Mouse (Mus musculus) heart, embryonic 15.5 days (tissue): Measurements from ENCODE around the gene Mfsd8. TPM values are rescaled to one million over a fixed set of nuclear protein-coding genes. Genes with fewer than 3 reads are reported as not detected.

ENCODE experiments used
- ATAC-seq: fragments of 200-750 bp; cut with Nextera tagmentation; replicated peaks from 2 replicates; pipeline ENCODE4 v1.8.0; 2017; ENCODE audit warnings: low read depth, moderate TSS enrichment; ENCODE audit not compliant: insufficient number of reproducible peaks, insufficient read depth, low FRiP score
- H3K27ac ChIP-seq: fragments of 300-500 bp; sonication (generic); 2 replicates; pipeline ENCODE4 v1.5.1; 2015; ENCODE audit warnings: mild to moderate bottlenecking, inconsistent platforms
- H3K27me3 ChIP-seq: fragments of 300-500 bp; sonication (generic); 2 replicates; pipeline ENCODE4 v1.6.1; 2015; ENCODE audit warnings: inconsistent platforms
- H3K36me3 ChIP-seq: fragments of 300-500 bp; sonication (generic); 2 replicates; pipeline ENCODE4 v1.6.1; 2015; ENCODE audit warnings: mild to moderate bottlenecking, inconsistent platforms
- H3K4me1 ChIP-seq: fragments of 300-500 bp; sonication (generic); replicated peaks from 2 replicates; pipeline ENCODE4 v1.6.1; 2015; ENCODE audit warnings: inconsistent platforms
- H3K4me2 ChIP-seq: fragments of 300-500 bp; sonication (generic); 2 replicates; pipeline ENCODE4 v1.6.1; 2015; ENCODE audit warnings: inconsistent platforms, mild to moderate bottlenecking, moderate library complexity
- H3K4me3 ChIP-seq: fragments of 300-500 bp; sonication (generic); 2 replicates; pipeline ENCODE4 v1.5.1; 2015; ENCODE audit warnings: mild to moderate bottlenecking, inconsistent platforms
- H3K9ac ChIP-seq: fragments of 300-500 bp; sonication (generic); 2 replicates; pipeline ENCODE4 v1.6.1; 2015; ENCODE audit warnings: mild to moderate bottlenecking, inconsistent platforms
- H3K9me3 ChIP-seq: fragments of 300-500 bp; sonication (generic); replicated peaks from 2 replicates; pipeline ENCODE4 v1.6.1; 2016; ENCODE audit warnings: inconsistent platforms
- WGBS: fragments of 180-500 bp; shearing (Covaris S2); methylation state at CpG from one replicate; pipeline ENCODE4 v1.1.7; 2015; ENCODE audit warnings: mixed read lengths; 5-methylcytosine and 5-hydroxymethylcytosine counted together
- polyA plus RNA-seq: library from polyadenylated mRNA; unstranded; fragments of >200 nt; fragmentation: Nextera tagmentation; extraction: Ambion mirVana; gene quantifications from 2 replicates; pipeline ENCODE4 v1.2.1, GENCODE M21; 2015

Mfsd8 gene
- polyA plus RNA-seq, 1 experiment from 2014 or later, result 6.6 TPM

GRCm38 (mm10) chr3:40800373-40800823 lies 46.3 kb downstream of the Mfsd8 start:
- H3K27me3 ChIP-seq, result no peaks in the 10 kb centered on the region
- peak overlapping the region; percentile 83 for H3K27ac ChIP-seq
- peaks cover 11% of the 10 kb centered on the region for H3K4me1 ChIP-seq
- no peaks in the 10 kb centered on the region for H3K9me3 ChIP-seq
- peak overlapping the region; percentile 90 for H3K9ac ChIP-seq
- 0% methylated on average over 37 of the region's 37 CpGs for WGBS
- H3K36me3 ChIP-seq, result peaks cover 8% of the 10 kb centered on the region
- peak overlapping the region; percentile 99 for H3K4me3 ChIP-seq
- peak overlapping the region; percentile 96 for H3K4me2 ChIP-seq
- ATAC-seq, result peak; percentile 79

- H3K4me2 ChIP-seq, result peak within 1 kb of the TSS; percentile 96
- H3K36me3 ChIP-seq, result 0 out of 2 replicates have a peak, but pooled peaks cover 2% of the 10 kb centered on the region
- no peaks in the 10 kb centered on the region for H3K27me3 ChIP-seq
- H3K4me3 ChIP-seq, result peak within 1 kb of the TSS; percentile 99
- H3K9me3 ChIP-seq, result no peaks in the 10 kb centered on the region
- ATAC-seq, result peak; percentile 98
- peak within 1 kb of the TSS; percentile 90 for H3K9ac ChIP-seq
- H3K27ac ChIP-seq, result peak within 1 kb of the TSS; percentile 83
- WGBS, result 2% methylated on average over 66 of the region's 66 CpGs
- peaks cover 11% of the 10 kb centered on the region for H3K4me1 ChIP-seq
Observed at GRCm38 (mm10) chr3:40799530-40800372, 46.9 kb downstream of the Mfsd8 start, which contains the start of gene Plk4. Gene Plk4, plus strand, starts transcription at chr3:40800019.

- Histone ChIP-seq H3K4me1 (peaks cover 11% of the 10 kb centered on the region), H3K4me2 (no peak overlapping the region), H3K4me3 (no peak overlapping the region), H3K27ac (no peak overlapping the region), H3K36me3 (no peaks in the 10 kb centered on the region), H3K27me3 (no peaks in the 10 kb centered on the region), H3K9ac (no peak overlapping the region), H3K9me3 (no peaks in the 10 kb centered on the region)
- WGBS, result 36% methylated on average over 7 of the region's 7 CpGs
- no peak for ATAC-seq
Observed at GRCm38 (mm10) chr3:40798500-40798899, 48.2 kb downstream of the Mfsd8 start.

DNA sequence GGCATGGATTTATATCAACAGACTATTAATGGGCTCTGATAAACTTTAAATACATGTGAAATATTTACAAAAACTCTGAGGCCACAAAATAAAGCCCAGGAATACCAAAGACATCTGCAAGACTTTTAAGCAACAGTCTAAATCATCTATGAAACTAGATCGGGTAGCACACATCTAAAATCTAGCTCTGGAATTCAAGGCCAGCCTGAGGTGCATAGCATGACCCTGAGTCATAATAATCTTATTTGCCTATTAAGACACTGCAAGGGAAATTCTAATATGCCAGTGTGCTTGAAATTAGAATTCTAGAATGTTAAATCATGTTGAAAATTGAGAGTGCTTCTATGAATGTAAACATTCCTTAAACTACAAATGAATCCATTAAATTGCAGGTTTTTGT lies 48.6 kb downstream of the Mfsd8 start:
- 58% methylated on average over 1 of the region's 1 CpGs for WGBS
- H3K4me3 ChIP-seq, result no peak overlapping the region
- no peak for ATAC-seq

GRCm38 (mm10) chr3:40793783-40794182 lies 52.9 kb downstream of the Mfsd8 start:
- 74% methylated on average over 2 of the region's 2 CpGs for WGBS
- Histone ChIP-seq H3K27ac (no peak overlapping the region), H3K4me2 (no peak overlapping the region), H3K4me3 (no peak overlapping the region), H3K9me3 (no peaks in the 10 kb centered on the region), H3K27me3 (no peaks in the 10 kb centered on the region), H3K4me1 (no peaks in the 10 kb centered on the region), H3K9ac (no peak overlapping the region), H3K36me3 (peaks cover 8% of the 10 kb centered on the region; the same call in 1 of the 2 replicates)
- ATAC-seq, result no peak

More for the DNA sequence above, 48.6 kb downstream of the Mfsd8 start:
- H3K27me3 ChIP-seq, result no peaks in the 10 kb centered on the region
- no peak overlapping the region for H3K4me2 ChIP-seq
- H3K9ac ChIP-seq, result no peak overlapping the region
- no peak overlapping the region for H3K27ac ChIP-seq
- H3K36me3 ChIP-seq, result no peaks in the 10 kb centered on the region
- no peaks in the 10 kb centered on the region for H3K9me3 ChIP-seq
- H3K4me1 ChIP-seq, result peaks cover 11% of the 10 kb centered on the region

Other genes starting within 250 kb of the Mfsd8 start
- gene Slc25a31, start 138.0 kb downstream of the Mfsd8 start, polyA plus RNA-seq, result 0.81 and 0.85 TPM in 2 replicates
- 29.2 and 34.9 TPM in 2 replicates for gene Hspa4l, start 102.4 kb downstream of the Mfsd8 start, polyA plus RNA-seq
- gene Plk4, start 46.9 kb downstream of the Mfsd8 start, polyA plus RNA-seq, result 28.6 and 33.4 TPM in 2 replicates
- 14.9 and 18.4 TPM in 2 replicates for gene Abhd18, start 84 bp upstream of the Mfsd8 start, polyA plus RNA-seq
- gene 1700034I23Rik, start 55.7 kb upstream of the Mfsd8 start, polyA plus RNA-seq, result 0.13 TPM in 2 replicates
- gene Larp1b, start 102.9 kb upstream of the Mfsd8 start, polyA plus RNA-seq, result 15.0 and 16.0 TPM in 2 replicates
- gene Pgrmc2, start 236.2 kb upstream of the Mfsd8 start, polyA plus RNA-seq, result 44.9 and 45.2 TPM in 2 replicates